Mouse (Mus musculus): Measurements from ENCODE around the gene Mgat4d.

DNA sequence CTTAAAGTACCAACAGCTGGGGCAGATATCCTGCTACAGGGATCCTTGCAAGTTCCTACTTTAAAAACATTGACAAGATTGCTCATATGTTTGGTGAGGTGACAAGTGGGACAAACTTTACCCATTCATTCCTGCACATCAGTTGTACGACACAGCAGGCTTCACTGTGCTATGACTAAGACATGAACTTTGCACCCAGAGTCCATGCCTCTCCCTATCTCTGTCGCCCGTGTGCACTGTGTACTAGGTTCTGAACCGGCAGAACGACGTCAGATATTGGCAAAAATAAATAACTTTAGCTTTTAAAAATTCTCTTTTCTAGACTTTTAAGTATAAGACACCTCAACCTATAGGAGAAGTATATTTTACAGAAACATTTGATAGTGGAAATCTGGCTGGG, 48.4 kb downstream of the Mgat4d start:
- TF ChIP-seq CTCF (IDR thresholded peaks at IDR 0.05; ENCODE audit: insufficient read depth, low read depth, low read length) (no peak), POLR2A (IDR thresholded peaks at IDR 0.05; ENCODE audit: insufficient read depth, low read depth, low read length) (no peak)
